Mouse (Mus musculus) liver, embryonic 14.5 days (tissue): Measurements from ENCODE around the gene Slc25a53.

Experiments
- CTCF ChIP-seq: IDR thresholded peaks from 2 replicates; pipeline ENCODE4 v1.5.1; 2016; ENCODE audit warnings: antibody characterized with exemption, low read depth, control low read depth
- EP300 ChIP-seq: IDR thresholded peaks from 2 replicates; pipeline ENCODE4 v1.6.1; 2016; ENCODE audit warnings: antibody characterized with exemption, low read depth

GRCm38 (mm10) chrX:136986039-136986438 lies 52.1 kb downstream of the Slc25a53 start:
- TF ChIP-seq CTCF: no peak
- no peak for TF ChIP-seq EP300
